Mouse (Mus musculus): ENCODE results near the gene Ccdc155. TPM values are rescaled to one million over a fixed set of nuclear protein-coding genes. Genes with fewer than 3 reads are reported as not detected.

The Ccdc155 gene
- polyA plus RNA-seq, 1 experiment from 2014 or later: 0.53 TPM

GRCm38 (mm10) chr7:45172974-45173373 is 31.7 kb downstream of the Ccdc155 start:
- no peak for ATAC-seq (ENCODE audit: insufficient number of reproducible peaks, insufficient read depth, low FRiP score, low TSS enrichment, low read depth)
- Histone ChIP-seq H3K27me3 (peaks cover 96% of the 10 kb centered on the region), H3K9me3 (peaks cover 16% of the 10 kb centered on the region), H3K9ac (no peak overlapping the region), H3K27ac (no peak overlapping the region), H3K36me3 (no peaks in the 10 kb centered on the region), H3K4me1 (peaks cover 25% of the 10 kb centered on the region), H3K4me2 (no peak overlapping the region), H3K4me3 (no peak overlapping the region)
- WGBS: 56% methylated on average over 7 of the region's 7 CpGs

GRCm38 (mm10) chr7:45169495-45169894 is 35.2 kb downstream of the Ccdc155 start:
- Histone ChIP-seq H3K4me3 (no peak overlapping the region), H3K27ac (no peak overlapping the region), H3K4me2 (no peak overlapping the region), H3K9ac (no peak overlapping the region), H3K4me1 (peaks cover 5% of the 10 kb centered on the region), H3K27me3 (peaks cover 96% of the 10 kb centered on the region), H3K9me3 (peaks cover 19% of the 10 kb centered on the region), H3K36me3 (no peaks in the 10 kb centered on the region)
- 87% methylated on average over 3 of the region's 3 CpGs for WGBS
- ATAC-seq (ENCODE audit: insufficient number of reproducible peaks, insufficient read depth, low FRiP score, low TSS enrichment, low read depth): no peak

GRCm38 (mm10) chr7:45168656-45169055 is 36.0 kb downstream of the Ccdc155 start:
- peaks cover 96% of the 10 kb centered on the region for H3K27me3 ChIP-seq
- H3K4me2 ChIP-seq: no peak overlapping the region
- H3K4me3 ChIP-seq: no peak overlapping the region
- ATAC-seq (ENCODE audit: insufficient number of reproducible peaks, insufficient read depth, low FRiP score, low TSS enrichment, low read depth): no peak
- peaks cover 9% of the 10 kb centered on the region for H3K4me1 ChIP-seq
- H3K9ac ChIP-seq: no peak overlapping the region
- 6% methylated on average over 24 of the region's 24 CpGs for WGBS
- H3K9me3 ChIP-seq: peaks cover 19% of the 10 kb centered on the region
- H3K27ac ChIP-seq: no peak overlapping the region
- H3K36me3 ChIP-seq: no peaks in the 10 kb centered on the region

GRCm38 (mm10) chr7:45167761-45168445 is 36.8 kb downstream of the Ccdc155 start:
- peaks cover 11% of the 10 kb centered on the region for H3K4me1 ChIP-seq
- 4% methylated on average over 19 of the region's 19 CpGs for WGBS
- peaks cover 19% of the 10 kb centered on the region for H3K9me3 ChIP-seq
- H3K36me3 ChIP-seq: no peaks in the 10 kb centered on the region
- H3K4me2 ChIP-seq: no peak overlapping the region
- peaks cover 98% of the 10 kb centered on the region for H3K27me3 ChIP-seq
- H3K27ac ChIP-seq: no peak overlapping the region
- ATAC-seq (ENCODE audit: insufficient number of reproducible peaks, insufficient read depth, low FRiP score, low TSS enrichment, low read depth): no peak
- H3K4me3 ChIP-seq: no peak overlapping the region
- H3K9ac ChIP-seq: 0 out of 2 replicates have a peak overlapping the region, but pooled peaks have one; percentile 3

- no peak overlapping the region for H3K4me2 ChIP-seq
- H3K27ac ChIP-seq: no peak overlapping the region
- H3K9me3 ChIP-seq: peaks cover 19% of the 10 kb centered on the region
- no peak overlapping the region for H3K4me3 ChIP-seq
- WGBS: 26% methylated on average over 10 of the region's 10 CpGs
- peaks cover 96% of the 10 kb centered on the region for H3K27me3 ChIP-seq
- peaks cover 16% of the 10 kb centered on the region for H3K4me1 ChIP-seq
- no peak for ATAC-seq (ENCODE audit: insufficient number of reproducible peaks, insufficient read depth, low FRiP score, low TSS enrichment, low read depth)
- no peaks in the 10 kb centered on the region for H3K36me3 ChIP-seq
- no peak overlapping the region for H3K9ac ChIP-seq
These were observed 37.7 kb downstream of the Ccdc155 start for GRCm38 (mm10) chr7:45166950-45167401.

- 40% methylated on average over 11 of the region's 11 CpGs for WGBS
- Histone ChIP-seq H3K4me2 (no peak overlapping the region), H3K9me3 (peaks cover 19% of the 10 kb centered on the region), H3K9ac (no peak overlapping the region), H3K4me1 (peaks cover 16% of the 10 kb centered on the region), H3K4me3 (no peak overlapping the region), H3K36me3 (peaks cover 6% of the 10 kb centered on the region; the same call in 1 of the 2 replicates), H3K27me3 (peaks cover 85% of the 10 kb centered on the region), H3K27ac (no peak overlapping the region)
- ATAC-seq (ENCODE audit: insufficient number of reproducible peaks, insufficient read depth, low FRiP score, low TSS enrichment, low read depth): no peak
These were observed 39.0 kb downstream of the Ccdc155 start for GRCm38 (mm10) chr7:45165701-45166100.

GRCm38 (mm10) chr7:45164833-45165232 is 39.9 kb downstream of the Ccdc155 start:
- 66% methylated on average over 5 of the region's 5 CpGs for WGBS
- ATAC-seq (ENCODE audit: insufficient number of reproducible peaks, insufficient read depth, low FRiP score, low TSS enrichment, low read depth): no peak

GRCm38 (mm10) chr7:45163735-45164490 is 40.8 kb downstream of the Ccdc155 start, which contains the start of gene Slc17a7:
Slc17a7 (plus strand) TSS chr7:45163949.
- ATAC-seq (ENCODE audit: insufficient number of reproducible peaks, insufficient read depth, low FRiP score, low TSS enrichment, low read depth): no peak
- H3K27ac ChIP-seq: no peak within 1 kb of the TSS
- WGBS: under 1% methylated on average over 40 of the region's 41 CpGs
- H3K4me1 ChIP-seq: peaks cover 16% of the 10 kb centered on the region
- peak within 1 kb of the TSS; percentile 73 for H3K4me2 ChIP-seq
- peaks cover 23% of the 10 kb centered on the region for H3K36me3 ChIP-seq
- peak within 1 kb of the TSS; percentile 47 for H3K4me3 ChIP-seq
- peaks cover 3% of the 10 kb centered on the region; the same call in 1 of the 2 replicates for H3K9me3 ChIP-seq
- peaks cover 67% of the 10 kb centered on the region for H3K27me3 ChIP-seq
- peak within 1 kb of the TSS; percentile 67 for H3K9ac ChIP-seq

More at GRCm38 (mm10) chr7:45164833-45165232, 39.9 kb downstream of the Ccdc155 start:
- H3K9me3 ChIP-seq: peaks cover 12% of the 10 kb centered on the region
- H3K4me3 ChIP-seq: no peak overlapping the region
- no peak overlapping the region for H3K9ac ChIP-seq
- H3K36me3 ChIP-seq: peaks cover 14% of the 10 kb centered on the region
- H3K27ac ChIP-seq: no peak overlapping the region
- peaks cover 76% of the 10 kb centered on the region for H3K27me3 ChIP-seq
- no peak overlapping the region for H3K4me2 ChIP-seq
- peaks cover 16% of the 10 kb centered on the region for H3K4me1 ChIP-seq

GRCm38 (mm10) chr7:45162996-45163615 is 41.6 kb downstream of the Ccdc155 start:
- peaks cover 59% of the 10 kb centered on the region for H3K27me3 ChIP-seq
- H3K4me3 ChIP-seq: no peak overlapping the region
- H3K4me2 ChIP-seq: peak overlapping the region; percentile 73; the same call in 1 of the 2 replicates
- H3K36me3 ChIP-seq: peaks cover 32% of the 10 kb centered on the region
- peaks cover 3% of the 10 kb centered on the region; the same call in 1 of the 2 replicates for H3K9me3 ChIP-seq
- H3K4me1 ChIP-seq: peaks cover 12% of the 10 kb centered on the region
- H3K9ac ChIP-seq: no peak overlapping the region
- no peak for ATAC-seq (ENCODE audit: insufficient number of reproducible peaks, insufficient read depth, low FRiP score, low TSS enrichment, low read depth)
- no peak overlapping the region for H3K27ac ChIP-seq
- 68% methylated on average over 9 of the region's 9 CpGs for WGBS

GRCm38 (mm10) chr7:45162551-45162950 is 42.1 kb downstream of the Ccdc155 start:
- H3K9ac ChIP-seq: peak overlapping the region; percentile 62
- ATAC-seq (ENCODE audit: insufficient number of reproducible peaks, insufficient read depth, low FRiP score, low TSS enrichment, low read depth): no peak
- H3K27me3 ChIP-seq: peaks cover 53% of the 10 kb centered on the region
- peaks cover 3% of the 10 kb centered on the region; the same call in 1 of the 2 replicates for H3K9me3 ChIP-seq
- WGBS: 21% methylated on average over 6 of the region's 6 CpGs
- H3K36me3 ChIP-seq: peaks cover 37% of the 10 kb centered on the region
- H3K4me1 ChIP-seq: peaks cover 12% of the 10 kb centered on the region
- no peak overlapping the region for H3K27ac ChIP-seq
- peak overlapping the region; percentile 78 for H3K4me2 ChIP-seq
- peak overlapping the region; percentile 47 for H3K4me3 ChIP-seq
